In the genomic region with DNA sequence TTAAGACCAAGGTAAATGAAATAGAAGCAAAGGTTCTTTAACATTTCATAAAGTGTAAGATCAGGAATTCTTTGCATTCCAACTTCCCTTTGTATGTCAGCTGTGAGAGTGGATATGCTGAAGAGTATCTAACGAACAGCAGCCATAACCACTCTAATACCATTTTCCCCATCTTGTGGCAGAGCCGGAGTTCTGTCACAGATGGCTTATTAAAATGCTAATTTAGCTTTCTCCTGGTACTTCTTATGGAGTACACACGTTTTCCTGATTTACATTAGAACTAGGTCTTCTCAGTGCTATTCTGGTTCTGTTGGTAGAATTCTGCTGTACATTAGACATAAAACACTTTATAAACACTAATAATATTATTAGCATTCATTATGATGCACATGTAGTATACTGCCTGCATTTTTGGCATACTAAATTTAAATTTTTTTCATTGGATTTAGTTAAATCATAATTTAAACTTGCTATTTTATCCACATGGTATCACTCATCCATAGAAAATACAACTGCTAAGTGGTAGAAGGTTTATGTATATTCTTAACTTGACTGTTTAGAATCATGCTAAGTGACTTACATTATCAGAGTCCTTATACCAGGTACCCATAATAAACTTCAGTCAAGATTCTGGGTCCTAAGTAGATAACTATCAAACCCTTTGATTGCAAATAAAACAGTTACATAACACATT, we compare ENCODE assay signal across 21 mouse cellular contexts.
DNase-seq lines count a peak whose midpoint lies in the region; ATAC-seq lines count a peak whose summit lies in the region.
"Had no signal": no experiment of that assay in that cellular context is flagged by ENCODE, and none has a peak within 500 bp of the region (broad histone marks: within the 10 kb centered on the region; RNA-seq: fewer than 3 reads in every experiment).

No protein-coding gene starts in this region.

- no peak for DNase-seq in forebrain, embryonic 11.5 days (ENCODE audit: low spot score)
- DNase-seq in forebrain, embryonic 10.5 days (ENCODE audit: extremely low spot score, low spot score) = no peak
- no peak for DNase-seq in neural tube, embryonic 10.5 days (ENCODE audit: extremely low spot score, low spot score)
- DNase-seq in thymus, postnatal 36 days = no peak
- no peak for DNase-seq in heart, adult 9 months (ENCODE audit: low spot score in 2 of 2)
- DNase-seq: adrenal gland, adult 8-10 months; cerebellum, adult 11 months; cerebellum, postnatal 14 days; embryo, embryonic 11 days; gastrocnemius, adult 2 months; heart, postnatal 36 days; kidney, adult 8-10 months; kidney, postnatal 14 days; layer of hippocampus, postnatal 36 days; thymus, adult 2 months had no signal

- 35% methylated on average over 3 of the region's 3 CpGs for WGBS in forebrain, embryonic 11.5 days
- WGBS in forebrain, embryonic 10.5 days = 72% methylated on average over 3 of the region's 3 CpGs
- WGBS in neural tube, embryonic 12.5 days = 42% methylated on average over 3 of the region's 3 CpGs
- 17% methylated on average over 3 of the region's 3 CpGs for WGBS in midbrain, embryonic 15.5 days

- H3K9ac ChIP-seq in forebrain, embryonic 11.5 days (ENCODE audit: low read length) = no peak overlapping the region
- no peak overlapping the region for H3K9ac ChIP-seq in neural tube, embryonic 12.5 days
- no peak overlapping the region for H3K9ac ChIP-seq in midbrain, embryonic 15.5 days

- H3K27me3 ChIP-seq in forebrain, embryonic 11.5 days (ENCODE audit: control insufficient read depth, insufficient read depth, low read length) = no peaks in the 10 kb centered on the region
- H3K27me3 ChIP-seq in forebrain, embryonic 10.5 days (ENCODE audit: poor library complexity, severe bottlenecking) = no peaks in the 10 kb centered on the region
- no peaks in the 10 kb centered on the region for H3K27me3 ChIP-seq in neural tube, embryonic 12.5 days (replicated peaks)
- no peaks in the 10 kb centered on the region for H3K27me3 ChIP-seq in midbrain, embryonic 15.5 days (replicated peaks)

- H3K9me3 ChIP-seq in forebrain, embryonic 11.5 days (ENCODE audit: control insufficient read depth, low read length) = no peaks in the 10 kb centered on the region
- no peaks in the 10 kb centered on the region for H3K9me3 ChIP-seq in forebrain, embryonic 10.5 days
- H3K9me3 ChIP-seq in neural tube, embryonic 12.5 days = no peaks in the 10 kb centered on the region
- H3K9me3 ChIP-seq in midbrain, embryonic 15.5 days = no peaks in the 10 kb centered on the region

- H3K4me2 ChIP-seq in forebrain, embryonic 11.5 days (ENCODE audit: low read depth, low read length, severe bottlenecking) = no peak overlapping the region
- H3K4me2 ChIP-seq in neural tube, embryonic 12.5 days (replicated peaks) = no peak overlapping the region
- H3K4me2 ChIP-seq in midbrain, embryonic 15.5 days = no peak overlapping the region

- H3K4me1 ChIP-seq in forebrain, embryonic 11.5 days (replicated peaks; ENCODE audit: control insufficient read depth, insufficient read depth, low read length) = no peaks in the 10 kb centered on the region
- peaks cover 5% of the 10 kb centered on the region; the same call in 1 of the 2 replicates for H3K4me1 ChIP-seq in forebrain, embryonic 10.5 days
- no peaks in the 10 kb centered on the region for H3K4me1 ChIP-seq in neural tube, embryonic 12.5 days
- 0 out of 2 replicates have a peak, but pooled peaks cover 4% of the 10 kb centered on the region for H3K4me1 ChIP-seq in midbrain, embryonic 15.5 days

- H3K36me3 ChIP-seq in forebrain, embryonic 11.5 days (ENCODE audit: control insufficient read depth, insufficient read depth, low read length) = no peaks in the 10 kb centered on the region
- no peaks in the 10 kb centered on the region for H3K36me3 ChIP-seq in forebrain, embryonic 10.5 days (replicated peaks)
- H3K36me3 ChIP-seq in neural tube, embryonic 12.5 days = no peaks in the 10 kb centered on the region
- no peaks in the 10 kb centered on the region for H3K36me3 ChIP-seq in midbrain, embryonic 15.5 days (replicated peaks)

- no peak overlapping the region for H3K4me3 ChIP-seq in forebrain, embryonic 11.5 days (ENCODE audit: low read depth, low read length)
- no peak overlapping the region for H3K4me3 ChIP-seq in forebrain, embryonic 10.5 days
- H3K4me3 ChIP-seq in neural tube, embryonic 12.5 days = no peak overlapping the region
- no peak overlapping the region for H3K4me3 ChIP-seq in midbrain, embryonic 15.5 days
- H3K4me3 ChIP-seq: gastrocnemius, adult 2 months; layer of hippocampus, adult 2 months had no signal

- peak; percentile 42 for ATAC-seq in forebrain, embryonic 11.5 days (replicated peaks; ENCODE audit: low FRiP score)
- ATAC-seq in neural tube, embryonic 12.5 days (ENCODE audit: low FRiP score, low read depth) = peak; percentile 70; the same call in 1 of the 2 replicates
- ATAC-seq in midbrain, embryonic 15.5 days (replicated peaks) = peak; percentile 48; the same call in 1 of the 2 replicates
- ATAC-seq in CD4-positive, CD25-positive, alpha-beta regulatory T cell, adult 4 months = no peak
- ATAC-seq: lung, postnatal 0 days; Patski had no signal

- H3K27ac ChIP-seq in forebrain, embryonic 11.5 days (ENCODE audit: low read depth, low read length) = no peak overlapping the region
- H3K27ac ChIP-seq in forebrain, embryonic 10.5 days = no peak overlapping the region
- H3K27ac ChIP-seq in neural tube, embryonic 12.5 days = no peak overlapping the region
- no peak overlapping the region for H3K27ac ChIP-seq in midbrain, embryonic 15.5 days
- H3K27ac ChIP-seq: gastrocnemius, adult 2 months; layer of hippocampus, adult 2 months had no signal
